Mouse (Mus musculus) frontal cortex, adult 2 months (tissue): Measurements from ENCODE around the gene Gm5797. TPM values are rescaled to one million over a fixed set of nuclear protein-coding genes. Genes with fewer than 3 reads are reported as not detected.
"Not testable (repeated sequence)": the region's sequence is repeated elsewhere in the genome, so short reads cannot be mapped to it uniquely, and the experiment has no call there.

Experiments
- DNase-seq, 2 experiments: peaks; one replicate each; pipeline ENCODE4 v3.0.0; 2022; ENCODE audit warnings: low spot score in 1 of 2; ENCODE audit errors: extremely low spot score in 1 of 2
- polyA plus RNA-seq: library from polyadenylated mRNA; depleted of rRNA; stranded (reverse); fragments of >200 nt; gene quantifications from 2 replicates; pipeline ENCODE4 v1.2.3, GENCODE M21; 2012; rRNA removed

Gene Gm5797
- polyA plus RNA-seq, result not detected in 2 replicates

DNA sequence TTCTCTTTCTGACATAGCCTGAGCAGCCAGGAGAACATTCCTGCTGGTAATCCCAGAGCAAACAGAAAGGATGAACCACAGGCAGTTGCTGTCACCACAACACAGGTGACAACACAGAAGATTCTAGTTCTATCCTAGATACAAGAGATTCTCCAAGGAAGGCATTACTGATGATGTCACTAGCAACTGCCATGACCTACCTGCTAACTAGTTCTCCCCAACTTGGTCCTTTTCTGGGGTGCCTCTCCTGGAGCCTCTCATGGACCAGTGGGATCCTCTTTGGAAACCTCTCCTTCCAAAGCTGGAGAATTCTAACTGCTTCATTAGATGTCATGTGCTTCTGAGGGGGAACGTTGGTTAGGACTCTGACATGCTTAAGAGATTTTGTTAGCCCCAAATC, at the start of gene Gm5797:
Gene Gm5797 (minus strand): TSS at position 101 of the 400 bp plus-strand sequence.
- DNase-seq, result not testable (repeated sequence)

DNA sequence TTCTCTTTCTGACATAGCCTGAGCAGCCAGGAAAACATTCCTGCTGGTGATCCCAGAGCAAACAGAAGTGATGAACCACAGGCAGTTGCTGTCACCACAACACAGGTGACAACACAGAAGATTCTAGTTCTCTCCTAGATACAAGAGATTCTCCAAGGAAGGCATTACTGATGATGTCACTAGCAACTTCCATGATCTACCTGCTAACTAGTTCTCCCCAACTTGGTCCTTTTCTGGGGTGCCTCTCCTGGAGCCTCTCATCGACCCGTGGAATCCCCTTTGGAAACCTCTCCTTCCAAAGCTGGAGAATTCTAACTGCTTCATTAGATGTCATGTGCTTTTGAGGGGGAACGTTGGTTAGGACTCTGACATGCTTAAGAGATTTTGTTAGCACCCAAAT, 32.8 kb upstream of the Gm5797 start, which contains the start of gene Gm8374:
Gene Gm8374 (minus strand): TSS at position 101 of the 400 bp plus-strand sequence.
- DNase-seq, result not testable (repeated sequence)

DNA sequence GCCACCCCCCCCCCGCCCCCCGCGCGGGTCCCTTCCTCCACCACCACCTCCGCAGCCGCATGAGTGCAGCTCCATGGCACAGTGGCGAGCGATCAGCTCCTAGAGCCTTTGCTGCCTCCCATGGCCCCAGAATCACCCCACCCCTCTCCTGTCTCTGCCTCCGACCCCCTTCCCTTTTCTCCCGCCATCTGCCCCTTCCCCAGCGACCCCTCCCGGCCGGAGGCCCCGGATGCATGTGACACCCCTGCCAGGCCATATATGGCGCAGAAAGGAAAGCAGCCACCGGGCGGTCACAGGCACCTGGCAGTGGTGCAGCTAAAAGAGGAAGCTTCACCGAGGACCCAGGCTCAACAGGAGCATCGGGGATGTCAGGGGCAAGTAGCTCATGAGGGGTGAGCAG, 17.1 kb downstream of the Gm5797 start:
- peak in 1 of 2 experiments; percentile 1 for DNase-seq

GRCm38 (mm10) chr14:7314661-7315060, 17.5 kb downstream of the Gm5797 start, which contains the start of gene Gm3739:
Gene Gm3739 (minus strand): TSS chr14:7315049.
- peak in 1 of 2 experiments; percentile 0 for DNase-seq

Other genes with a start within 250 kb of the Gm5797 start
- gene Gm3696, start 231.8 kb downstream of the Gm5797 start, polyA plus RNA-seq, result 2.6 and 3.2 TPM in 2 replicates
- gene Gm6676, start 207.0 kb downstream of the Gm5797 start, polyA plus RNA-seq, result 0.06 and 0.17 TPM in 2 replicates
- gene Gm3512, start 157.9 kb downstream of the Gm5797 start, polyA plus RNA-seq, result 2.5 and 2.6 TPM in 2 replicates
- 0.06 and 0.17 TPM in 2 replicates for gene Gm16434, start 137.9 kb downstream of the Gm5797 start, polyA plus RNA-seq
- not detected in 2 replicates for gene Gm3727, start 67.7 kb downstream of the Gm5797 start, polyA plus RNA-seq
- 2.0 and 2.1 TPM in 2 replicates for gene Gm3739, start 17.3 kb downstream of the Gm5797 start, polyA plus RNA-seq
- gene Gm8374, start 32.7 kb upstream of the Gm5797 start, polyA plus RNA-seq, result not detected in 2 replicates
- gene Gm3755, start 118.5 kb upstream of the Gm5797 start, polyA plus RNA-seq, result not detected in 2 replicates
- gene Gm3752, start 151.4 kb upstream of the Gm5797 start, polyA plus RNA-seq, result 0.67 and 0.88 TPM in 2 replicates
- gene Gm3558, start 236.2 kb upstream of the Gm5797 start, polyA plus RNA-seq, result 1.5 and 1.6 TPM in 2 replicates